20 mouse cellular contexts compared by ENCODE assay signal in genomic region chr4:62357631-62358148, GRCm38 (mm10). TPM values are rescaled to one million over a fixed set of nuclear protein-coding genes. Genes with fewer than 3 reads are reported as not detected.
DNase-seq lines count a peak whose midpoint lies in the region; ATAC-seq and TF ChIP-seq lines count a peak whose summit lies in the region.
"Had no signal": no experiment of that assay in that cellular context is flagged by ENCODE, and none has a peak within 500 bp of the region (broad histone marks: within the 10 kb centered on the region; RNA-seq: fewer than 3 reads in every experiment).

No protein-coding gene starts in this region.

- peak; percentile 83 for TF ChIP-seq EP300 in CH12.LX (IDR thresholded peaks at IDR 0.05; ENCODE audit: low read length)

- H3K9me3 ChIP-seq in liver, embryonic 13.5 days (replicated peaks): no peaks in the 10 kb centered on the region
- no peaks in the 10 kb centered on the region for H3K9me3 ChIP-seq in CH12.LX (replicated peaks; ENCODE audit: low read length)
- H3K9me3 ChIP-seq: embryonic facial prominence, embryonic 10.5 days; heart, embryonic 13.5 days had no signal

- DNase-seq in liver, embryonic 13.5 days: no peak
- DNase-seq in liver (no peak), CH12.LX (ENCODE audit: extremely low read depth) (peak; percentile 51)
- DNase-seq in retina, embryonic 14.5 days (ENCODE audit: low spot score): no peak
- no peak for DNase-seq in cerebellum, adult 11-12 months
- DNase-seq: adrenal gland, postnatal 14 days; cerebellum, adult 2 months; cerebellum, postnatal 36 days; gastrocnemius, adult 2 months; heart, adult 18-20 months; heart, postnatal 36 days had no signal

- peaks cover 47% of the 10 kb centered on the region for H3K79me2 ChIP-seq in CH12.LX (replicated peaks; ENCODE audit: control insufficient read depth, extremely low read depth, insufficient read depth, poor library complexity, severe bottlenecking)

- no peak for TF ChIP-seq CTCF in CH12.LX (conservative IDR thresholded peaks at IDR 0.05 in 1 of 2, IDR thresholded peaks at IDR 0.05 in 1 of 2; ENCODE audit: low read depth in 2 of 2, low read length in 2 of 2)

- dilution Hi-C loops in CH12.LX (cut with MboI; ENCODE audit: extremely low pct_ligation_motif_present, extremely low pct_unique_long_range_greater_than_20kb, low sequenced_read_pairs): no loop called here

- no peak for TF ChIP-seq RAD21 in CH12.LX (IDR thresholded peaks at IDR 0.05; ENCODE audit: low read depth, low read length)

- no peak overlapping the region for H3K4me3 ChIP-seq in liver, embryonic 13.5 days (replicated peaks)
- no peak overlapping the region for H3K4me3 ChIP-seq in CH12.LX (replicated peaks in 1 of 3; ENCODE audit: low read depth in 2 of 3, low read length in 2 of 3, poor library complexity in 1 of 3)
- H3K4me3 ChIP-seq: embryonic facial prominence, embryonic 10.5 days; gastrocnemius, adult 2 months; heart, embryonic 13.5 days; left cerebral cortex, adult 2 months had no signal

- TF ChIP-seq POLR2A in CH12.LX (IDR thresholded peaks at IDR 0.05; ENCODE audit: low read depth, low read length): no peak

- peaks cover 41% of the 10 kb centered on the region for H3K4me1 ChIP-seq in liver, embryonic 13.5 days (replicated peaks)
- peaks cover 2 to 35% of the 10 kb centered on the region in 2 experiments; a peak in 2 of 4 replicates for H3K4me1 ChIP-seq in CH12.LX (ENCODE audit: control insufficient read depth in 1 of 2, insufficient read depth in 2 of 2)

- no peak for ATAC-seq in liver, embryonic 13.5 days (ENCODE audit: low read depth)
- peak; percentile 44 for ATAC-seq in granulocyte monocyte progenitor cell, adult 5-6 weeks (replicated peaks; ENCODE audit: poor library complexity, severe bottlenecking)
- 0 out of 2 replicates have a peak, but pooled peaks have one; percentile 16 for ATAC-seq in monocyte, adult 5-6 weeks (replicated peaks; ENCODE audit: insufficient number of reproducible peaks, low FRiP score, low TSS enrichment, poor library complexity, severe bottlenecking)
- ATAC-seq: hindbrain, embryonic 16.5 days; intestine, postnatal 0 days had no signal

- peaks cover 15% of the 10 kb centered on the region for H3K36me3 ChIP-seq in liver, embryonic 13.5 days
- H3K36me3 ChIP-seq in CH12.LX (replicated peaks in 1 of 2; ENCODE audit: control insufficient read depth in 1 of 2, insufficient read depth in 1 of 2, low read length in 1 of 2): peaks cover 4 to 30% of the 10 kb centered on the region in 2 experiments
- H3K36me3 ChIP-seq: embryonic facial prominence, embryonic 10.5 days had no signal

- in situ Hi-C loops in CH12.LX (cut with MboI; ENCODE audit: low pct_ligation_motif_present, low pct_unique_long_range_greater_than_20kb, low sequenced_read_pairs): no loop called here

- no peaks in the 10 kb centered on the region for H3K27me3 ChIP-seq in liver, embryonic 13.5 days
- no peaks in the 10 kb centered on the region for H3K27me3 ChIP-seq in CH12.LX (replicated peaks)
- H3K27me3 ChIP-seq: heart, embryonic 13.5 days had no signal

- peak overlapping the region; percentile 19; the same call in 1 of the 2 replicates for H3K27ac ChIP-seq in liver, embryonic 13.5 days
- no peak overlapping the region for H3K27ac ChIP-seq in CH12.LX (ENCODE audit: insufficient read depth, low read depth)
- H3K27ac ChIP-seq: embryonic facial prominence, embryonic 10.5 days; gastrocnemius, adult 2 months; heart, embryonic 13.5 days; kidney, postnatal 0 days; left cerebral cortex, adult 2 months had no signal

- no peak overlapping the region for H3K9ac ChIP-seq in liver, embryonic 13.5 days
- no peak overlapping the region; the same call in 1 of the 2 replicates for H3K9ac ChIP-seq in CH12.LX (ENCODE audit: insufficient read depth, low read depth)
- H3K9ac ChIP-seq: heart, embryonic 13.5 days had no signal

- 41% methylated on average over 1 of the region's 1 CpGs for WGBS in liver, embryonic 13.5 days (ENCODE audit: insufficient replicate concordance)

- H3K4me2 ChIP-seq in liver, embryonic 13.5 days: no peak overlapping the region
- H3K4me2 ChIP-seq in CH12.LX (ENCODE audit: insufficient read depth, low read depth, poor library complexity, severe bottlenecking): peak overlapping the region; percentile 56
- H3K4me2 ChIP-seq: heart, embryonic 13.5 days; midbrain, embryonic 11.5 days had no signal

TF ChIP-seq in CH12.LX, 34 proteins besides CTCF, POLR2A, EP300 and RAD21:
- no peak for TF ChIP-seq PAX5 (IDR thresholded peaks at IDR 0.05; ENCODE audit: low read length)
- TF ChIP-seq ELF1 (IDR thresholded peaks at IDR 0.05; ENCODE audit: low read depth, low read length): no peak
- TF ChIP-seq ZC3H11A (IDR thresholded peaks at IDR 0.05; ENCODE audit: low read depth, low read length): no peak
- TF ChIP-seq IRF4 (IDR thresholded peaks at IDR 0.05; ENCODE audit: low read depth, low read length): peak; percentile 46; the same call in 1 of the 2 replicates
- no peak for TF ChIP-seq CHD1 (IDR thresholded peaks at IDR 0.05; ENCODE audit: low read depth, low read length)
- TF ChIP-seq CHD2 (IDR thresholded peaks at IDR 0.05; ENCODE audit: low read length): no peak

RNA-seq across cellular contexts. Expression of gene Fkbp15, which starts 2.7 kb away (rescaled TPM):
- 15.5 and 15.7 TPM in 2 replicates for polyA plus RNA-seq in liver, embryonic 13.5 days (2015; fragmentation: Nextera tagmentation; extraction: Ambion mirVana)
- total RNA-seq in CH12.LX (2012; rRNA removed) (30.4 and 30.8 TPM in 2 replicates), CH12.LX (2014; rRNA removed) (24.0 and 25.9 TPM in 2 replicates)
- polyA plus RNA-seq in CH12.LX (2012; ENCODE audit: insufficient read length, low read depth): 32.9 and 35.1 TPM in 2 replicates
- total RNA-seq in granulocyte monocyte progenitor cell, adult 5-6 weeks (2014; fragmentation: Nextera tagmentation): 31.5 and 36.8 TPM in 2 replicates
- 47.4 and 54.9 TPM in 2 replicates for total RNA-seq in granulocyte monocyte progenitor cell, adult 5-6 weeks (2017)
- 94.1 to 128 TPM (median 123 TPM) in 3 replicates for total RNA-seq in monocyte, adult 5-6 weeks (2017)

RNA-seq across cellular contexts. Expression of gene Slc31a1, which starts 2.8 kb away (rescaled TPM):
- polyA plus RNA-seq in liver, embryonic 13.5 days (2015; fragmentation: Nextera tagmentation; extraction: Ambion mirVana): 39.0 and 48.8 TPM in 2 replicates
- total RNA-seq in CH12.LX (2012; rRNA removed) (14.0 and 16.5 TPM in 2 replicates), CH12.LX (2014; rRNA removed) (18.1 and 19.7 TPM in 2 replicates)
- 30.3 and 32.5 TPM in 2 replicates for polyA plus RNA-seq in CH12.LX (2012; ENCODE audit: insufficient read length, low read depth)
- 22.5 and 24.8 TPM in 2 replicates for total RNA-seq in granulocyte monocyte progenitor cell, adult 5-6 weeks (2014; fragmentation: Nextera tagmentation)
- total RNA-seq in granulocyte monocyte progenitor cell, adult 5-6 weeks (2017): 19.8 and 23.7 TPM in 2 replicates
- 10.2 to 14.9 TPM (median 13.8 TPM) in 3 replicates for total RNA-seq in monocyte, adult 5-6 weeks (2017)

RNA-seq across cellular contexts. Expression of gene Cdc26, which starts 50.8 kb away (rescaled TPM):
- 77.7 and 97.1 TPM in 2 replicates for polyA plus RNA-seq in liver, embryonic 13.5 days (2015; fragmentation: Nextera tagmentation; extraction: Ambion mirVana)
- 78.2 and 103 TPM in 2 replicates for total RNA-seq in CH12.LX (2012; rRNA removed)
- total RNA-seq in CH12.LX (2014; rRNA removed): 256 and 258 TPM in 2 replicates
- polyA plus RNA-seq in CH12.LX (2012; ENCODE audit: insufficient read length, low read depth): 105 and 125 TPM in 2 replicates
- 150 and 151 TPM in 2 replicates for total RNA-seq in granulocyte monocyte progenitor cell, adult 5-6 weeks (2014; fragmentation: Nextera tagmentation)
- total RNA-seq in granulocyte monocyte progenitor cell, adult 5-6 weeks (2017): 103 and 127 TPM in 2 replicates
- total RNA-seq in monocyte, adult 5-6 weeks (2017): 40.8 to 57.0 TPM (median 49.4 TPM) in 3 replicates

RNA-seq across cellular contexts. Expression of gene Prpf4, which starts 50.9 kb away (rescaled TPM):
- polyA plus RNA-seq in liver, embryonic 13.5 days (2015; fragmentation: Nextera tagmentation; extraction: Ambion mirVana): 13.1 and 15.2 TPM in 2 replicates
- 18.1 and 22.5 TPM in 2 replicates for total RNA-seq in CH12.LX (2012; rRNA removed)
- 33.5 and 33.9 TPM in 2 replicates for total RNA-seq in CH12.LX (2014; rRNA removed)
- polyA plus RNA-seq in CH12.LX (2012; ENCODE audit: insufficient read length, low read depth): 31.6 and 33.7 TPM in 2 replicates
- 20.1 and 24.1 TPM in 2 replicates for total RNA-seq in granulocyte monocyte progenitor cell, adult 5-6 weeks (2014; fragmentation: Nextera tagmentation)
- total RNA-seq in granulocyte monocyte progenitor cell, adult 5-6 weeks (2017): 17.4 and 17.6 TPM in 2 replicates
- 10.7 to 14.9 TPM (median 11.4 TPM) in 3 replicates for total RNA-seq in monocyte, adult 5-6 weeks (2017)
